Mouse (Mus musculus) lung, postnatal 0 days (tissue): ENCODE measurements around the gene Ehmt1. TPM values are rescaled to one million over a fixed set of nuclear protein-coding genes. Genes with fewer than 3 reads are reported as not detected.
A peak's percentile ranks its signal among the peaks of the same experiment; 100 is the strongest.

Experiments used
- ATAC-seq: fragments of 200-750 bp; cut with Nextera tagmentation; 2 replicates; pipeline ENCODE4 v1.8.0; 2017; ENCODE audit warnings: moderate library complexity
- DNase-seq: peaks from one replicate; pipeline ENCODE4 v3.0.0-alpha.2; 2016; ENCODE audit warnings: low spot score
- H3K27ac ChIP-seq: fragments of 300-500 bp; sonication (generic); 2 replicates; pipeline ENCODE4 v1.5.1; 2014; ENCODE audit warnings: antibody characterized with exemption, mild to moderate bottlenecking, low read length, mixed read lengths
- H3K27me3 ChIP-seq: fragments of 300-500 bp; sonication (generic); replicated peaks from 2 replicates; pipeline ENCODE4 v1.6.1; 2014; ENCODE audit warnings: low read length, mixed read lengths; ENCODE audit not compliant: insufficient read depth
- H3K36me3 ChIP-seq: fragments of 300-500 bp; sonication (generic); 2 replicates; pipeline ENCODE4 v1.6.1; 2014; ENCODE audit warnings: low read length, mixed read lengths; ENCODE audit not compliant: insufficient read depth
- H3K4me1 ChIP-seq: fragments of 300-500 bp; sonication (generic); 2 replicates; pipeline ENCODE4 v1.6.1; 2014; ENCODE audit warnings: antibody characterized with exemption, low read depth, low read length, mixed read lengths; ENCODE audit not compliant: insufficient read depth
- H3K4me2 ChIP-seq: fragments of 300-500 bp; sonication (generic); replicated peaks from 2 replicates; pipeline ENCODE4 v1.6.1; 2014; ENCODE audit warnings: low read depth, mild to moderate bottlenecking, low read length, moderate library complexity, mixed read lengths
- H3K4me3 ChIP-seq: fragments of 300-500 bp; sonication (generic); 2 replicates; pipeline ENCODE4 v1.5.1; 2014; ENCODE audit warnings: low read depth, low read length
- H3K9ac ChIP-seq: fragments of 300-500 bp; sonication (generic); replicated peaks from 2 replicates; pipeline ENCODE4 v1.6.1; 2014; ENCODE audit warnings: low read depth, mild to moderate bottlenecking
- H3K9me3 ChIP-seq: fragments of 300-500 bp; sonication (generic); 2 replicates; pipeline ENCODE4 v1.6.1; 2016; ENCODE audit warnings: low read length, mixed read lengths
- CTCF ChIP-seq: IDR thresholded peaks from 2 replicates; pipeline ENCODE4 v1.5.1; 2016; ENCODE audit warnings: antibody characterized with exemption, mild to moderate bottlenecking
- EP300 ChIP-seq: IDR thresholded peaks from 2 replicates; pipeline ENCODE4 v1.6.1; 2016; ENCODE audit warnings: antibody characterized with exemption, mild to moderate bottlenecking, control low read depth
- WGBS: fragments of 180-500 bp; shearing (Covaris S2); extraction: QIAGEN DNeasy Blood & Tissue Kit; methylation state at CpG from one replicate; pipeline ENCODE4 v1.1.7; 2014; 5-methylcytosine and 5-hydroxymethylcytosine counted together
- polyA plus RNA-seq: library from polyadenylated mRNA; unstranded; fragments of >200 nt; fragmentation: Nextera tagmentation; extraction: Ambion mirVana; gene quantifications from 2 replicates; pipeline ENCODE4 v1.2.1, GENCODE M21; 2015

Ehmt1 gene
- polyA plus RNA-seq, 1 experiment from 2014 or later = 39.1 TPM

DNA sequence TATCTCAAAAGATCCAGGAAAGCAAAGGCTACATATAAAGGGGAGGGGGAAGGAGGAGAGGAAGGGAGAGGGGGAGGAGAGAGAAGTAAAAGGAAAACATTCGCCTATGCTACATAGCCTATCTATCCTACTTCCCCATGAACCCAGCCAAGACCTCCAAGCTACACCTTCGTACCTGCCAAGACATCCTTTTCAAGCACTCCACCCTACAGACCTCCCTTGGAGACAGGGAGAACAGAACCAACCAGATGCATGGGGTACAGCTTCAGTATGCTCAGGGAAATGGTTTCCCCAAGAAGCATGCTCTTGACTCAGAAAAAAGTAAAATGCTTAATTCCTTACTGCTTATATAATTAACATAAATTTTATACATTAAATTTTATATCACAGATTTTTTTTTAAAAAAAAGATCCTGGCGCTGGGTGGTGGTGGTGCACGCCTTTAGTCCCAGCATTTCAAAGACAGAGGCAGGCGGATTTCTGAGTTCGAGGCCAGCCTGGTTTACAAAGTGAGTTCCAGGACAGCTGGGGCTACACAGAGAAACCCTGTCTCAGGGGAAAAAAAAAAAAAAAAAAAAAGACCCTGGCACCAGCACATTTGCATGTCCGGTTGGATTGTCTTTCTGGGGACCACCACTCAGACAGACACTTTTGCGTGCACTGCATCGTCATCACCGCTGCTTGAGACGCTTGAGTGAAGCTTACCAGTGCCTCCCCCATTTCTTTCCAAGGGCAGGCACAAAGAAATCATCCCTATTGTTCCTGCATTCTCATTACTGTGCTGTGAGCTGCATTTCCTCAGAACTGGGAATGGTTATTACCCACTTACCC lies 14.4 kb downstream of the Ehmt1 start:
- no peak overlapping the region for H3K27ac ChIP-seq
- ATAC-seq (no peak), DNase-seq (no peak)
- no peaks in the 10 kb centered on the region for H3K9me3 ChIP-seq
- no peak for TF ChIP-seq CTCF
- TF ChIP-seq EP300 = no peak
- no peaks in the 10 kb centered on the region for H3K36me3 ChIP-seq
- no peaks in the 10 kb centered on the region for H3K27me3 ChIP-seq
- H3K9ac ChIP-seq = no peak overlapping the region
- 74% methylated on average over 11 of the region's 11 CpGs for WGBS
- H3K4me3 ChIP-seq = no peak overlapping the region
- no peak overlapping the region for H3K4me2 ChIP-seq
- no peaks in the 10 kb centered on the region; the same call in 1 of the 2 replicates for H3K4me1 ChIP-seq

DNA sequence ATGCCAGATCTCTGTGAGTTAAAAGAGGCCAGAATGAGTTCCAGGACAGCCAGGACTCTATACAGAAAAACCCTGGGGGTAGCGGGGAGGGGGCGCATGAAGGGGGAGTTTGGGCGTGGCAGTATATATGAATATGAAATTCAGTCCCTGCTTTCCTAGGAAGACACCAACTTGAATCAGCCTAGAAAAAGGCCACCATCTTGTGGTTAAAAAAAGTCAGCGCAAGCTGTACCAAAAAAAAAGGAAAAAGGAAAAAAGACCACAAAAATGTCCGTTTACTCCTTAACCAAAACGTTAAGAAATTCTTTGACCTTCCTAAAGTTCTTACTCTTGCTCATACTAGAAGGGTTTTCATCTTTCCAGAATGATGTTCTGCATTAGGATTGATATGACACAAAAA lies 16.4 kb downstream of the Ehmt1 start:
- no peak overlapping the region for H3K4me3 ChIP-seq
- ATAC-seq (no peak), DNase-seq (no peak)
- TF ChIP-seq CTCF (no peak; the same call in 1 of the 2 replicates), EP300 (no peak)
- no peaks in the 10 kb centered on the region; the same call in 1 of the 2 replicates for H3K4me1 ChIP-seq
- H3K36me3 ChIP-seq = peaks cover 3% of the 10 kb centered on the region; the same call in 1 of the 2 replicates
- H3K9ac ChIP-seq = no peak overlapping the region
- WGBS = 80% methylated on average over 6 of the region's 6 CpGs
- no peaks in the 10 kb centered on the region for H3K27me3 ChIP-seq
- H3K9me3 ChIP-seq = no peaks in the 10 kb centered on the region
- H3K4me2 ChIP-seq = no peak overlapping the region
- no peak overlapping the region for H3K27ac ChIP-seq

GRCm38 (mm10) chr2:24901055-24901454 lies 18.4 kb downstream of the Ehmt1 start:
- Histone ChIP-seq H3K27me3 (no peaks in the 10 kb centered on the region), H3K4me1 (no peaks in the 10 kb centered on the region; the same call in 1 of the 2 replicates), H3K9ac (no peak overlapping the region), H3K4me2 (no peak overlapping the region), H3K4me3 (no peak overlapping the region), H3K9me3 (no peaks in the 10 kb centered on the region), H3K36me3 (peaks cover 3% of the 10 kb centered on the region; the same call in 1 of the 2 replicates), H3K27ac (no peak overlapping the region)
- ATAC-seq (no peak), DNase-seq (no peak)
- 44% methylated on average over 5 of the region's 5 CpGs for WGBS
- TF ChIP-seq CTCF (no peak), EP300 (no peak)

- no peak for DNase-seq
- Histone ChIP-seq H3K4me1 (no peaks in the 10 kb centered on the region; the same call in 1 of the 2 replicates), H3K9ac (no peak overlapping the region), H3K9me3 (no peaks in the 10 kb centered on the region), H3K27me3 (no peaks in the 10 kb centered on the region), H3K4me2 (no peak overlapping the region), H3K36me3 (peaks cover 3% of the 10 kb centered on the region; the same call in 1 of the 2 replicates), H3K4me3 (no peak overlapping the region), H3K27ac (no peak overlapping the region)
- TF ChIP-seq CTCF (no peak), EP300 (no peak)
- ATAC-seq = no peak
- 93% methylated on average over 2 of the region's 2 CpGs for WGBS
Observed at GRCm38 (mm10) chr2:24899292-24899691, 20.1 kb downstream of the Ehmt1 start.

DNA sequence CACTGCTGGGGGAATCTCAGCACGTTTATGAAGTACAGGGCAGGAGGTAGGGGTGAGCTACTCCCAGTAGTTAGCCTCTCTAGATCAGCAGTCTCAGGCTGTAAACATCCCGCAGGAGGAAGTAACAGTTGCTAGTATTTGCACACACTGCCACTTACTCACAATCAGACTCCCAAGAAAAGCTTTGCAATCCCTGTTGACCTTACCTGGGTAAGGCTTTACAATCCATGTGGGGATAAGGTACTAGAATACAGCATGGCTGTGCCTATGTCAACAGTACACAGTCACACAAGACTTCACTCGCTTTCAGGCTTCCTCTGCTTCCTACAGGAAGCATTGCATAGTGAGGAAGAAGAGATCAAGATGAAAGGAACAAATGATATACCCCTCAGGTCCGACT lies 22.7 kb downstream of the Ehmt1 start:
- H3K4me3 ChIP-seq = no peak overlapping the region
- H3K9me3 ChIP-seq = no peaks in the 10 kb centered on the region
- H3K4me2 ChIP-seq = no peak overlapping the region
- ATAC-seq (peak; percentile 87), DNase-seq (peak; percentile 62)
- TF ChIP-seq EP300 = no peak
- no peak for TF ChIP-seq CTCF
- H3K27ac ChIP-seq = 0 out of 2 replicates have a peak overlapping the region, but pooled peaks have one; percentile 0
- no peak overlapping the region for H3K9ac ChIP-seq
- peaks cover 3% of the 10 kb centered on the region; the same call in 1 of the 2 replicates for H3K36me3 ChIP-seq
- WGBS = 47% methylated on average over 4 of the region's 4 CpGs
- no peaks in the 10 kb centered on the region for H3K27me3 ChIP-seq
- peaks cover 1% of the 10 kb centered on the region for H3K4me1 ChIP-seq

DNA sequence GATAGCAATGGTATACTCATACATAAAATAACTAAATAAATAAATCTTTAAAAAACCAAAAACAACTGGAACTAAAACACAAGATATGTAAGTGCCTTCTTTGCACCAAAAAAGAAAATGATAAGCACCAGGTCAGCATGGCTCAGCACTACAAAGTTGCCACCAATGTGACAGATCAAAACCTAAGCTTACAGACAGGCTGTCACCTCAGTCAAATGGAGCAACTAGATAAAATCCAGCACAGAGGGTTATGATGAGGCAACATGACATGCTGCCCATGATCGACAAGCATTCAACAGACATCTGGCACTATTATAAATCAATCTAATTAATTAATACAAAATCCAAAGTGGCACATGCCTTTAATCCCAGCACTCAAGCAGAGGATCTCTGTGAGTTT lies 25.2 kb downstream of the Ehmt1 start:
- Histone ChIP-seq H3K9ac (no peak overlapping the region), H3K27me3 (no peaks in the 10 kb centered on the region), H3K4me2 (no peak overlapping the region), H3K36me3 (peaks cover 1% of the 10 kb centered on the region; the same call in 1 of the 2 replicates), H3K27ac (no peak overlapping the region), H3K9me3 (no peaks in the 10 kb centered on the region), H3K4me3 (no peak overlapping the region), H3K4me1 (peaks cover 5% of the 10 kb centered on the region; the same call in 1 of the 2 replicates)
- TF ChIP-seq EP300 = no peak
- 78% methylated on average over 1 of the region's 1 CpGs for WGBS
- no peak for DNase-seq
- no peak for ATAC-seq
